Mouse (Mus musculus) heart, embryonic 14.5 days (tissue): ENCODE results near the gene A930004D18Rik. TPM values are rescaled to one million over a fixed set of nuclear protein-coding genes. Genes with fewer than 3 reads are reported as not detected.

Experiments
- ATAC-seq: fragments of 200-750 bp; cut with Nextera tagmentation; 2 replicates; pipeline ENCODE4 v1.8.0; 2017; ENCODE audit warnings: low read depth, moderate TSS enrichment; ENCODE audit not compliant: insufficient number of reproducible peaks, insufficient read depth, low FRiP score
- H3K27ac ChIP-seq, 2 experiments: fragments of 200-500 bp in 1 of 2; fragments of 300-500 bp in 1 of 2; sonication (generic) in 1 of 2; replicated peaks in 1 of 2; 2 replicates each; pipeline ENCODE4 v1.5.1; 2012 to 2014; ENCODE audit warnings: low read depth in 2 of 2, low read length in 2 of 2, control low read depth in 1 of 2, mild to moderate bottlenecking in 1 of 2, mixed read lengths in 1 of 2; ENCODE audit not compliant: control insufficient read depth in 1 of 2, insufficient read depth in 1 of 2
- H3K27me3 ChIP-seq: fragments of 300-500 bp; sonication (generic); 2 replicates; pipeline ENCODE4 v1.6.1; 2014; ENCODE audit warnings: mild to moderate bottlenecking, low read length, control low read depth; ENCODE audit not compliant: control insufficient read depth, insufficient read depth
- H3K36me3 ChIP-seq: fragments of 300-500 bp; sonication (generic); 2 replicates; pipeline ENCODE4 v1.6.1; 2014; ENCODE audit warnings: mild to moderate bottlenecking, control low read depth, low read length, mixed read lengths; ENCODE audit not compliant: control insufficient read depth, insufficient read depth
- H3K4me1 ChIP-seq, 2 experiments: fragments of 200-500 bp in 1 of 2; fragments of 300-500 bp in 1 of 2; sonication (generic) in 1 of 2; 2 replicates each; pipeline ENCODE4 v1.6.1; 2012 to 2014; ENCODE audit warnings: low read length in 2 of 2, control low read depth in 1 of 2, mixed read lengths in 1 of 2; ENCODE audit not compliant: control insufficient read depth in 2 of 2, insufficient read depth in 2 of 2
- H3K4me2 ChIP-seq: fragments of 300-500 bp; sonication (generic); 2 replicates; pipeline ENCODE4 v1.6.1; 2014; ENCODE audit warnings: mild to moderate bottlenecking, low read length
- H3K4me3 ChIP-seq, 2 experiments: fragments of 200-500 bp in 1 of 2; fragments of 300-500 bp in 1 of 2; sonication (generic) in 1 of 2; 2 replicates each; pipeline ENCODE4 v1.5.1; 2012 to 2014; ENCODE audit warnings: low read length in 2 of 2, mild to moderate bottlenecking in 2 of 2, control low read depth in 1 of 2, low read depth in 1 of 2, moderate library complexity in 1 of 2; ENCODE audit not compliant: control insufficient read depth in 1 of 2, insufficient read depth in 1 of 2
- H3K9ac ChIP-seq: fragments of 300-500 bp; sonication (generic); 2 replicates; pipeline ENCODE4 v1.6.1; 2014; ENCODE audit warnings: mild to moderate bottlenecking, low read length
- H3K9me3 ChIP-seq: fragments of 300-500 bp; sonication (generic); 2 replicates; pipeline ENCODE4 v1.6.1; 2016; ENCODE audit warnings: low read length, control low read depth; ENCODE audit not compliant: control insufficient read depth
- WGBS: fragments of 180-500 bp; shearing (Covaris S2); extraction: QIAGEN DNeasy Blood & Tissue Kit; methylation state at CpG from one replicate; pipeline ENCODE4 v1.1.7; 2014; 5-methylcytosine and 5-hydroxymethylcytosine counted together
- polyA plus RNA-seq: library from polyadenylated mRNA; unstranded; fragments of >200 nt; fragmentation: Nextera tagmentation; extraction: Ambion mirVana; gene quantifications from 2 replicates; pipeline ENCODE4 v1.2.1, GENCODE M21; 2014

Gene A930004D18Rik
- polyA plus RNA-seq, 1 experiment from 2014 or later: 5.8 TPM

DNA sequence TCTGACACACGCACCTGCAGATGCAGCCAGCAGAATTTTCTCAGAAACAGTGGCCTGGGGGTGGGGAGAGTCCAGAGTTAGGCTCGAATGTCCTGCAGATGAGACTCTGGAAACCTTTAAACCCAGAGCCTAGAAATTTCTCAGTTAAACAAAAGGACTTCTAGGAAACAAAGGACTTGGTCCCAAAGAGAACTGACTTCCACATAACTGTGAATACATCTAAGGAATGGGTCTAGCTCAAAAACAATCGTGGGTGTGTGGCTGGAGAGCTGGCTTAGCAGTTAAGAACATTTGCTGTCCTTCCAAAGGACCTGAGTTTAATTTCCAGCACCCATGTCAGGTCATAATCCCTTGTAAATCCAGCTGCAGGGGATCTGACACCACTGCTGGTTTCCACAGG, 22.0 kb downstream of the A930004D18Rik start:
- H3K4me3 ChIP-seq: no peak overlapping the region
- 0 out of 2 replicates have a peak, but pooled peaks cover 3% of the 10 kb centered on the region for H3K9me3 ChIP-seq
- no peak overlapping the region for H3K4me2 ChIP-seq
- H3K36me3 ChIP-seq: no peaks in the 10 kb centered on the region
- no peak overlapping the region for H3K27ac ChIP-seq
- WGBS: 59% methylated on average over 3 of the region's 3 CpGs
- no peaks in the 10 kb centered on the region for H3K27me3 ChIP-seq
- H3K4me1 ChIP-seq: no peaks in the 10 kb centered on the region
- H3K9ac ChIP-seq: no peak overlapping the region
- ATAC-seq: no peak

GRCm38 (mm10) chr2:18012866-18013265, 24.7 kb downstream of the A930004D18Rik start:
- Histone ChIP-seq H3K27me3 (no peaks in the 10 kb centered on the region), H3K9me3 (0 out of 2 replicates have a peak, but pooled peaks cover 3% of the 10 kb centered on the region), H3K4me2 (no peak overlapping the region), H3K27ac (no peak overlapping the region), H3K36me3 (no peaks in the 10 kb centered on the region), H3K4me3 (no peak overlapping the region), H3K9ac (no peak overlapping the region), H3K4me1 (no peaks in the 10 kb centered on the region)
- 49% methylated on average over 3 of the region's 3 CpGs for WGBS
- ATAC-seq: no peak

GRCm38 (mm10) chr2:18011226-18011625, 26.3 kb downstream of the A930004D18Rik start:
- no peak for ATAC-seq
- Histone ChIP-seq H3K27me3 (no peaks in the 10 kb centered on the region), H3K9ac (no peak overlapping the region), H3K9me3 (no peaks in the 10 kb centered on the region), H3K4me2 (no peak overlapping the region), H3K4me1 (no peaks in the 10 kb centered on the region), H3K4me3 (no peak overlapping the region), H3K27ac (no peak overlapping the region), H3K36me3 (no peaks in the 10 kb centered on the region)
- WGBS: 83% methylated on average over 6 of the region's 6 CpGs

- Histone ChIP-seq H3K27me3 (no peaks in the 10 kb centered on the region), H3K4me1 (no peaks in the 10 kb centered on the region), H3K9ac (0 out of 2 replicates have a peak overlapping the region, but pooled peaks have one; percentile 27), H3K4me3 (no peak overlapping the region), H3K9me3 (no peaks in the 10 kb centered on the region), H3K27ac (no peak overlapping the region), H3K4me2 (peak overlapping the region; percentile 23), H3K36me3 (no peaks in the 10 kb centered on the region)
- ATAC-seq: no peak
- WGBS: 24% methylated on average over 8 of the region's 8 CpGs
Measured at GRCm38 (mm10) chr2:18005137-18005536, 32.4 kb downstream of the A930004D18Rik start.

GRCm38 (mm10) chr2:18004286-18004685, 33.3 kb downstream of the A930004D18Rik start:
- 74% methylated on average over 4 of the region's 4 CpGs for WGBS
- no peaks in the 10 kb centered on the region for H3K4me1 ChIP-seq
- ATAC-seq: no peak
- H3K27me3 ChIP-seq: no peaks in the 10 kb centered on the region
- H3K4me3 ChIP-seq: no peak overlapping the region
- H3K9ac ChIP-seq: no peak overlapping the region
- no peaks in the 10 kb centered on the region for H3K9me3 ChIP-seq
- H3K4me2 ChIP-seq: no peak overlapping the region
- H3K27ac ChIP-seq: no peak overlapping the region
- H3K36me3 ChIP-seq: no peaks in the 10 kb centered on the region

DNA sequence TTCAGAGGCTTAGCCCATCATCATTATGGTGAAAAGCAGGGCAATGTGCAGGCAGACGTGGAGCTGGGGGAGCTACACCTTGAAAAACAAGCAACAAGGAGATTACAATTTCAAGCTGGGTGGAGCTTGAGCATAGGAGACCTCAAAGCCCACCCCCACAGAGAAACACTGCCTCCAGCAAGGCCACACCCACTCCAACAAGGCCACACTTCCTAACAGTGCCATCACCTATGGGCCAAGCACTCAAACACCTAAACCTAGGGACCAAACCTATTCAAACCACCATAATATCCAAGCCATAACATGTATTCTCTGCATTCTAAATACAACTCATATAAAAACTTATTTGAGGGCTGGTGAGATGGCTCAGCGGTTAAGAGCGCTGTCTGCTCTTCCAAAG, 35.2 kb downstream of the A930004D18Rik start:
- Histone ChIP-seq H3K9me3 (no peaks in the 10 kb centered on the region), H3K4me2 (no peak overlapping the region), H3K9ac (no peak overlapping the region), H3K27ac (no peak overlapping the region), H3K4me1 (no peaks in the 10 kb centered on the region), H3K4me3 (no peak overlapping the region), H3K27me3 (no peaks in the 10 kb centered on the region), H3K36me3 (no peaks in the 10 kb centered on the region)
- WGBS: 92% methylated on average over 3 of the region's 3 CpGs
- ATAC-seq: no peak

DNA sequence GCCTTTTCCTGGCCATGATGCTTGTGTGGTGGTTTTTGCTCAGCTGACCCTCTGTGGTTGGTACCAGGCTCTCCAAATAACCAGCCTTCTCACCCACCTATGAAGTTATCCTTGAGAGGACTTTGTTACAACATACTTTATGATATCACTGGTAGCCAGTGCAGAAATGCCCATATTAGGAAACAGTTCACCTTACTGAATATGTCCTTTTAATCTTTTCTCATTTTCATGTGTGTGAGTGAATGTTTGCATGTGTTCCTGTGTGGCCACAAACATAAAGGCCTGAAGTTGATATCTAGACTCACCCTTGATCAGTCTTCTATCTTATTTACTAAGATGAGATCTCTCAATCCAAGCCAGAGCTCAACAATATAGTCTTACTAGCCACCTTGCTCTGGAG, 40.7 kb downstream of the A930004D18Rik start, which contains the start of gene H2al2a:
Gene H2al2a (minus strand): TSS at position 101 of the 400 bp plus-strand sequence.
- Histone ChIP-seq H3K36me3 (no peaks in the 10 kb centered on the region), H3K27ac (no peak within 1 kb of the TSS), H3K4me2 (no peak within 1 kb of the TSS), H3K4me1 (no peaks in the 10 kb centered on the region), H3K4me3 (no peak within 1 kb of the TSS), H3K9ac (no peak within 1 kb of the TSS), H3K9me3 (no peaks in the 10 kb centered on the region), H3K27me3 (no peaks in the 10 kb centered on the region)
- ATAC-seq: no peak

DNA sequence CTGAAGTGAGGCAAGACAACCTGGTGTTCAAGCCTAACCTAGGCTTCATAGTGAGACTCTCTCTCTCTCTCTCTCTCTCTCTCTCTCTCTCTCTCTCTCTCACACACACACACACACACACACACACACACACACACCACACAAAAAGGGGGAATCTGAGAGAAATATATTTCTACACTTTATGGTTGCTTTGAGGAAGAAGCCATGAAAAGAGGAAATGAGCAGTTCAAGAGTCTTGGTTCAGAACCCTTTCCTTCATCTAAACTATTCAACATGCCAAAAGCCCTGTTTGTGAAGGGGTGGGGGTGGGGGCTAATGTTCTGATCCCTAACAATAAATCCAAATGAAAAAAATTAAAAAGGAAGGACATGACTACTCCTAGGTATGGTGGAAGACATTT, 48.0 kb downstream of the A930004D18Rik start:
- Histone ChIP-seq H3K36me3 (no peaks in the 10 kb centered on the region), H3K27ac (no peak overlapping the region), H3K9ac (no peak overlapping the region), H3K27me3 (no peaks in the 10 kb centered on the region), H3K4me2 (no peak overlapping the region), H3K4me3 (no peak overlapping the region), H3K4me1 (no peaks in the 10 kb centered on the region), H3K9me3 (0 out of 2 replicates have a peak, but pooled peaks cover 2% of the 10 kb centered on the region)
- ATAC-seq: no peak
